Mouse (Mus musculus): ENCODE data around the gene Frg2f1.

- no peak for TF ChIP-seq CTCF (IDR thresholded peaks at IDR 0.05; ENCODE audit: control insufficient read depth, insufficient read depth, low read length)
- TF ChIP-seq POLR2A (IDR thresholded peaks at IDR 0.05; ENCODE audit: borderline replicate concordance, control insufficient read depth, low read depth, low read length), result no peak
Measured at GRCm38 (mm10) chr4:119575459-119575858, 36.1 kb upstream of the Frg2f1 start.
